Mouse (Mus musculus): Measurements from ENCODE around the gene Hoxa13. TPM values are rescaled to one million over a fixed set of nuclear protein-coding genes. Genes with fewer than 3 reads are reported as not detected.
A peak's percentile ranks its signal among the peaks of the same experiment; 100 is the strongest.

Hoxa13 gene
- polyA plus RNA-seq, 1 experiment from 2014 or later: not detected

DNA sequence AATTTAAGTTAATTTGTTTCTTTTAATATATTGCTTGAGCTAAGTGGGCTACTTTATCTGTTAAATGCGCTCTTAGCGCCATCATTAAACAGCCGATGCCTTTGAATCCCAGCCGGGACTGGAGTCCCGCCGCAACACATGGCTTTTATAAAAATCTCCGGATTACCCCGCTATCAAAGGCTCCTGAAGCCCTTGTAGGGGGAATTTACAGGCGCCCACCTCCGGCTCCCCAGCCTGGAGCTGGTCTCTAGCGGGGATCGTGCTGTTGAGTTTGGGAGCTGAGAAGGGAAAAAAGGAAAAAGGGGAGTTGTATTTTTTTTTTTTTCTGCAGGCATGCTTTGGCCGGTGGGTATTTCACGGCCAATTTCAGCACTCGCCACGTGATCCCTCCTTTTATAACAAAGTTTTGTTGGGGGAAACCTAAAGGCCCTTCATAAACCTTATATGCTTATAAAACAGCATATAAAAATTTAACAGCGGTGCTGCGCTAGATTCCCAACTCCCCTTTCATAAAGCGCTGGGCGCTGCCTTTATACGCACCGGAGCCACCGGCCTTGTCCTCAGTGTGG is 16.1 kb downstream of the Hoxa13 start:
- Histone ChIP-seq H3K9ac (replicated peaks; ENCODE audit: low read depth, low read length) (no peak overlapping the region), H3K27ac (ENCODE audit: low read length) (no peak overlapping the region), H3K9me3 (ENCODE audit: control insufficient read depth, low read depth, low read length) (no peaks in the 10 kb centered on the region), H3K4me3 (ENCODE audit: low read depth, low read length) (0 out of 2 replicates have a peak overlapping the region, but pooled peaks have one; percentile 8), H3K36me3 (ENCODE audit: control insufficient read depth, insufficient read depth, low read length) (no peaks in the 10 kb centered on the region), H3K4me2 (replicated peaks; ENCODE audit: low read depth, low read length) (no peak overlapping the region), H3K27me3 (ENCODE audit: control insufficient read depth, insufficient read depth, low read length) (peaks cover 83% of the 10 kb centered on the region), H3K4me1 (ENCODE audit: control insufficient read depth, insufficient read depth, low read length) (no peaks in the 10 kb centered on the region; the same call in 1 of the 2 replicates)
- 2% methylated on average over 23 of the region's 23 CpGs for WGBS
- ATAC-seq (ENCODE audit: insufficient number of reproducible peaks, insufficient read depth, low FRiP score, low read depth): no peak

- Histone ChIP-seq H3K9me3 (ENCODE audit: control insufficient read depth, low read depth, low read length) (no peaks in the 10 kb centered on the region), H3K36me3 (ENCODE audit: control insufficient read depth, insufficient read depth, low read length) (no peaks in the 10 kb centered on the region), H3K9ac (replicated peaks; ENCODE audit: low read depth, low read length) (no peak overlapping the region), H3K27ac (ENCODE audit: low read length) (no peak overlapping the region), H3K4me1 (ENCODE audit: control insufficient read depth, insufficient read depth, low read length) (no peaks in the 10 kb centered on the region; the same call in 1 of the 2 replicates), H3K4me2 (replicated peaks; ENCODE audit: low read depth, low read length) (no peak overlapping the region), H3K27me3 (ENCODE audit: control insufficient read depth, insufficient read depth, low read length) (peaks cover 74% of the 10 kb centered on the region), H3K4me3 (ENCODE audit: low read depth, low read length) (no peak overlapping the region)
- WGBS: 0% methylated on average over 12 of the region's 12 CpGs
- no peak for ATAC-seq (ENCODE audit: insufficient number of reproducible peaks, insufficient read depth, low FRiP score, low read depth)
Observed at GRCm38 (mm10) chr6:52243681-52244121, 17.0 kb downstream of the Hoxa13 start.

DNA sequence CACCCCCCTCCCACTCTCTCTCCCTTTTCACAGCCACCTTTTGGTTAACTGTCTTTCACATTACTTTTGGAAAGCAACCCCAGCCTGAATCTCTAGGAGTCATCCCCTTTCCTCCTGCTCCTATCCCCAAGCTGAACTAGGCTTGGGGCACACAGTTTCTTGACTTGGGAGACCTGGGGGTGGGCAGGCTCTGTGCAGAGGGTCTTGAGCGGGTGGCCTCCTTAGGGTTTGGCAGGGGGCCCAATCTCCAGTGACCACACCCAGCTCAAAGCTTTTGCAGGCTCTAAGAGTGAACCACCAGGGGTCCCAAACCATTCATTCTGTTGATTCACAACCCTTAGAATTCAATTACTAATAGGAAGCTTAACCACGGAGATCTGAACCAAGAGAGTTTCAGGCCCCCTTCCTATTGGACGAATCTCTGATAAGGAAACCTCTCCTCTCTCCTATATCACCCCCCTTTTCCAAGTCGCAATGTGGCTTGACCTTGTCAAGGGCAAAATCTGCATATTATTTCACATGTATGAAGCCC is 17.8 kb downstream of the Hoxa13 start:
- Histone ChIP-seq H3K4me2 (replicated peaks; ENCODE audit: low read depth, low read length) (no peak overlapping the region), H3K9ac (replicated peaks; ENCODE audit: low read depth, low read length) (no peak overlapping the region), H3K4me1 (ENCODE audit: control insufficient read depth, insufficient read depth, low read length) (no peaks in the 10 kb centered on the region; the same call in 1 of the 2 replicates), H3K36me3 (ENCODE audit: control insufficient read depth, insufficient read depth, low read length) (no peaks in the 10 kb centered on the region), H3K4me3 (ENCODE audit: low read depth, low read length) (no peak overlapping the region), H3K9me3 (ENCODE audit: control insufficient read depth, low read depth, low read length) (no peaks in the 10 kb centered on the region), H3K27ac (ENCODE audit: low read length) (no peak overlapping the region), H3K27me3 (ENCODE audit: control insufficient read depth, insufficient read depth, low read length) (peaks cover 68% of the 10 kb centered on the region)
- ATAC-seq (ENCODE audit: insufficient number of reproducible peaks, insufficient read depth, low FRiP score, low read depth): no peak
- WGBS: 2% methylated on average over 4 of the region's 4 CpGs

DNA sequence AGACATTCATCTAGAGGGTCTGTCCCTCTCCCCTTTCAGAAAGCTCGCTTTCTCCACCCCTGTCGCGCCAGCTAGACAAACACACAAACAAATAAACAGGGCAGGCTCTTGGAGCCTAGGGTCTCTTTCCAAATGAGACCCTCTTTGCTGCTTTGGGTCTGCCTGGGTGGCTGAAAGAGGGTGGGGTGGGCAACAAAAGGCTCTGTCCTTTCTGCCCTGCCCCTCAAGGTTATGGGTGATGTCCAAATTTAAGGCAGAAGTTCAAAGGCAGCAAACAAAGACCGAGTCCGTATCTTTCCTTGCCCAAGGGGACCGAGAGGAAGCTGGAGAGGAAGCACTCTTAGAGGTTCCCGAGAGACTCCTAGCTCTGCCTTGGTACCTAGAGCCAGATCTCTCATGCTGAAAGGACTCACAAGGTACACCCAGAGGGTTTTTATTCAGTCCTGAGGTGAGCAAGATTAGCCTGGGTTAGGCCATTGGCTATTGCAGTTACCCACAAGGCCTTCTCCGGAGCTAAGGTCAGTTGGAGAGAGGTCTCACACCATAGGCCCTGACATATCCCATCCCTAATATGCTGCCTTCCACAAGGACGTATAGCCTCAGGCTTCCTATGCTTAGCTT is 19.6 kb downstream of the Hoxa13 start:
- WGBS: 2% methylated on average over 9 of the region's 9 CpGs
- peaks cover 65% of the 10 kb centered on the region for H3K27me3 ChIP-seq (ENCODE audit: control insufficient read depth, insufficient read depth, low read length)
- no peak for ATAC-seq (ENCODE audit: insufficient number of reproducible peaks, insufficient read depth, low FRiP score, low read depth)

GRCm38 (mm10) chr6:52240389-52241000 is 20.2 kb downstream of the Hoxa13 start, which contains the start of gene Hoxa10:
Gene Hoxa10 (minus strand): TSS chr6:52240854.
- Histone ChIP-seq H3K9ac (replicated peaks; ENCODE audit: low read depth, low read length) (no peak within 1 kb of the TSS), H3K27ac (ENCODE audit: low read length) (no peak within 1 kb of the TSS), H3K36me3 (ENCODE audit: control insufficient read depth, insufficient read depth, low read length) (no peaks in the 10 kb centered on the region), H3K4me3 (ENCODE audit: low read depth, low read length) (peak within 1 kb of the TSS; percentile 14), H3K4me1 (ENCODE audit: control insufficient read depth, insufficient read depth, low read length) (no peaks in the 10 kb centered on the region; the same call in 1 of the 2 replicates), H3K27me3 (ENCODE audit: control insufficient read depth, insufficient read depth, low read length) (peaks cover 65% of the 10 kb centered on the region), H3K4me2 (replicated peaks; ENCODE audit: low read depth, low read length) (peak within 1 kb of the TSS; percentile 20; the same call in 1 of the 2 replicates), H3K9me3 (ENCODE audit: control insufficient read depth, low read depth, low read length) (no peaks in the 10 kb centered on the region)
- no peak for ATAC-seq (ENCODE audit: insufficient number of reproducible peaks, insufficient read depth, low FRiP score, low read depth)
- WGBS: 1% methylated on average over 35 of the region's 35 CpGs

More for the DNA sequence above, 19.6 kb downstream of the Hoxa13 start:
- Histone ChIP-seq H3K9me3 (ENCODE audit: control insufficient read depth, low read depth, low read length) (no peaks in the 10 kb centered on the region), H3K36me3 (ENCODE audit: control insufficient read depth, insufficient read depth, low read length) (no peaks in the 10 kb centered on the region), H3K9ac (replicated peaks; ENCODE audit: low read depth, low read length) (no peak overlapping the region), H3K4me2 (replicated peaks; ENCODE audit: low read depth, low read length) (no peak overlapping the region), H3K4me1 (ENCODE audit: control insufficient read depth, insufficient read depth, low read length) (no peaks in the 10 kb centered on the region; the same call in 1 of the 2 replicates), H3K27ac (ENCODE audit: low read length) (no peak overlapping the region), H3K4me3 (ENCODE audit: low read depth, low read length) (no peak overlapping the region)

DNA sequence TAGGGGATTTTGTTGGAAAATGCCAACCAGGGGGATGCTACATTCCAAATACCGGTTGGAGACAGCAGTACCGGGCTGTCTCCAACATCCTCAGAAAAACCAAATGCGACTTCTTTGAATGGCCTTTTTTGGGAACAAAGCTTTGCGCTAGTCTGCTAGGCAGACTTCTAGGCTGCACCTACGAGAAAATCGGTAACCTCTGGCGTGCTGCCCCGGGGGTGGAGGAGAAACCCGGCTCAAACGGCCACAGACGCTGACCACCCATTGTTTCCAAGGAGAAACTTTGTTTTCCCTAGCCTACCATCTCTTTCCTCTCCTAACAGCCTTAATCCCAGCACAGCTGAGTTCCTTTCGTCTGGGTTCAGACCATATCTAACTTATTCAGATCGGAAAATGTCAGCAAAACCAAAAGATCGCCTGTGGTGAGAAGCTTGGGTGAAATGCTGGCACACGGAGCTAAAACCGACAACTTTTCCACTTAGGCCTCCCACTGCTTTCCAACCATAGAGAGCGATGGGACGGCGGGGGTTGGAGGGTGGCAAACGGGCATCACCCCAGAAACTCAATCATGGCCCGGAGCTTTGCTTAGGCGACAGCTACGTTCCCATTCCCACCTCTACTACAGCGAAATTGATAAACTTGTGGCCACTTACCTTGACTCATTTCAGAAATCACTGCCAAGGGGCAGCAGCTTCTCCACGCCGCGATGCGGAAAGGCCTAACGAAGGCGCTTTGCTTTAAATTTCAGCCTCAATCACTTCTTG is 20.9 kb downstream of the Hoxa13 start:
- peaks cover 65% of the 10 kb centered on the region for H3K27me3 ChIP-seq (ENCODE audit: control insufficient read depth, insufficient read depth, low read length)
- peak overlapping the region; percentile 14 for H3K4me3 ChIP-seq (ENCODE audit: low read depth, low read length)
- no peaks in the 10 kb centered on the region for H3K9me3 ChIP-seq (ENCODE audit: control insufficient read depth, low read depth, low read length)
- WGBS: 3% methylated on average over 30 of the region's 30 CpGs
- peak overlapping the region; percentile 20; the same call in 1 of the 2 replicates for H3K4me2 ChIP-seq (replicated peaks; ENCODE audit: low read depth, low read length)
- H3K9ac ChIP-seq (replicated peaks; ENCODE audit: low read depth, low read length): no peak overlapping the region
- H3K36me3 ChIP-seq (ENCODE audit: control insufficient read depth, insufficient read depth, low read length): no peaks in the 10 kb centered on the region
- ATAC-seq (ENCODE audit: insufficient number of reproducible peaks, insufficient read depth, low FRiP score, low read depth): no peak
- H3K27ac ChIP-seq (ENCODE audit: low read length): no peak overlapping the region
- H3K4me1 ChIP-seq (ENCODE audit: control insufficient read depth, insufficient read depth, low read length): no peaks in the 10 kb centered on the region; the same call in 1 of the 2 replicates

- no peak overlapping the region for H3K4me2 ChIP-seq (replicated peaks; ENCODE audit: low read depth, low read length)
- H3K36me3 ChIP-seq (ENCODE audit: control insufficient read depth, insufficient read depth, low read length): no peaks in the 10 kb centered on the region
- no peak overlapping the region for H3K9ac ChIP-seq (replicated peaks; ENCODE audit: low read depth, low read length)
- 2% methylated on average over 7 of the region's 7 CpGs for WGBS
- no peak overlapping the region for H3K4me3 ChIP-seq (ENCODE audit: low read depth, low read length)
- H3K9me3 ChIP-seq (ENCODE audit: control insufficient read depth, low read depth, low read length): no peaks in the 10 kb centered on the region
- no peak overlapping the region for H3K27ac ChIP-seq (ENCODE audit: low read length)
- ATAC-seq (ENCODE audit: insufficient number of reproducible peaks, insufficient read depth, low FRiP score, low read depth): no peak
- peaks cover 2% of the 10 kb centered on the region; the same call in 1 of the 2 replicates for H3K4me1 ChIP-seq (ENCODE audit: control insufficient read depth, insufficient read depth, low read length)
- peaks cover 71% of the 10 kb centered on the region for H3K27me3 ChIP-seq (ENCODE audit: control insufficient read depth, insufficient read depth, low read length)
Observed at GRCm38 (mm10) chr6:52238976-52239375, 21.7 kb downstream of the Hoxa13 start.

DNA sequence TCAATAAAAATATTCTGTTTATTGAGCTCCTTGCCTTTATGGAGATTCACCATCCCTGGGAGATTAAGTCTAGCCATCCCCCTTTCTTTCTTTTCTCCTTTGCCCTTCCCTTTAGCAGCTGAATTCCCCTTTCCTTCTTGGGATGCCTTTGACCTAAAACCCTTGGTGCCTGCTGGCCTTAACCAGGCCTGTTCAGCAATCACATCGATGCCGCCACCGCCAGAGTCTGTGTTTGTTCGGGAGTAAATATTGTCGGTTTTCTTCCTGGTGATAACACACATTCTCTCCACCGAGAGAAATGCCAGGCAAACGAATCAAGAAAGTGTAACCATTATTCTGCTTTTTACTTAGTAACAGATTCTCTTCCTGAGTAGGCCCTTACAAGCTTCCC is 22.5 kb downstream of the Hoxa13 start:
- peaks cover 71% of the 10 kb centered on the region for H3K27me3 ChIP-seq (ENCODE audit: control insufficient read depth, insufficient read depth, low read length)
- H3K4me2 ChIP-seq (replicated peaks; ENCODE audit: low read depth, low read length): no peak overlapping the region

More for the DNA sequence above, 22.5 kb downstream of the Hoxa13 start:
- Histone ChIP-seq H3K27ac (ENCODE audit: low read length) (no peak overlapping the region), H3K4me1 (ENCODE audit: control insufficient read depth, insufficient read depth, low read length) (peaks cover 3% of the 10 kb centered on the region; the same call in 1 of the 2 replicates), H3K9ac (replicated peaks; ENCODE audit: low read depth, low read length) (no peak overlapping the region), H3K36me3 (ENCODE audit: control insufficient read depth, insufficient read depth, low read length) (no peaks in the 10 kb centered on the region), H3K9me3 (ENCODE audit: control insufficient read depth, low read depth, low read length) (no peaks in the 10 kb centered on the region), H3K4me3 (ENCODE audit: low read depth, low read length) (no peak overlapping the region)
- ATAC-seq (ENCODE audit: insufficient number of reproducible peaks, insufficient read depth, low FRiP score, low read depth): no peak
- 2% methylated on average over 7 of the region's 7 CpGs for WGBS
